ENCODE assay signal across 20 mouse cellular contexts in the genomic region with DNA sequence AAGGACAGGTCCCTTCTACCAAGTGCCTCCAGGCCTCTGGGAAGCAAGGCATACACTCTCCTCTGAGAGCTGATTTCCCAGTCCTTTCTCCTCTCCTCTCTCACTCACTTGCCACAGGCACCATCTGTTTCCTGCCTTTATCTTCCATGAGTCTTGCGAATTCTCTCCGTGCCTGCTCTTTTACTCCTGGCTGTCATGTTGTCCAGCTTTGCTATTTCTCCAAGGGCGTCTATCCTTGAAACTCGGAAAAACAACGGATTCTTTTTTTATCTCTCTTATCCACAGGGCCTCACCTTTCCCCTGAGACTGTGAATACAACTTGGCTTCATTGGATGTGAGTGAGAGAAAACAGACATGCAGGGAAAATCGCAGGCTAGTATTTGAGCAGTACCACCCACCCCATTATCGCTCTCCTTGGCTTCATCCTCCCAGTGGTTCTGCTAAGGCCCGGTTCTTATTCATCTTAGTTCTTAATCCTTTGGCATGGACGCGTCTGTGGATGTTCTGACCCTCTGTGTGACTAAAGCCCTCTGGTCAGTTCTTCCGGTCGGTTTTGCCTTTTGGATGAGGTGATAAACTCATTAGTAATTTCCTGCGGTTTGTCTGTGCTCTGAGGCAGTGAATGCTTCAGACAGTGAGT.
DNase-seq lines count a peak whose midpoint lies in the region; ATAC-seq lines count a peak whose summit lies in the region.
"Had no signal": no experiment of that assay in that cellular context is flagged by ENCODE, and none has a peak within 500 bp of the region (broad histone marks: within the 10 kb centered on the region; RNA-seq: fewer than 3 reads in every experiment).

No protein-coding gene starts in this region.

- peaks cover 17% of the 10 kb centered on the region for H3K4me1 ChIP-seq in heart, embryonic 13.5 days
- no peaks in the 10 kb centered on the region; the same call in 1 of the 2 replicates for H3K4me1 ChIP-seq in liver, embryonic 12.5 days
- H3K4me1 ChIP-seq: embryonic facial prominence, embryonic 15.5 days; forebrain, embryonic 15.5 days; hindbrain, embryonic 12.5 days; neural tube, embryonic 13.5 days had no signal

- peak; percentile 75 for ATAC-seq in heart, embryonic 13.5 days (ENCODE audit: extremely low read depth, insufficient number of reproducible peaks, low FRiP score, low TSS enrichment)
- peak; percentile 32; the same call in 1 of the 2 replicates for ATAC-seq in liver, embryonic 12.5 days
- ATAC-seq: forebrain, embryonic 15.5 days had no signal

- no peak overlapping the region for H3K4me3 ChIP-seq in heart, embryonic 13.5 days
- H3K4me3 ChIP-seq in liver, embryonic 12.5 days, result no peak overlapping the region
- H3K4me3 ChIP-seq: embryonic facial prominence, embryonic 15.5 days; forebrain, embryonic 15.5 days; hindbrain, embryonic 12.5 days; neural tube, embryonic 13.5 days had no signal

- H3K4me2 ChIP-seq in heart, embryonic 13.5 days, result peak overlapping the region; percentile 41
- H3K4me2 ChIP-seq in liver, embryonic 12.5 days, result no peak overlapping the region
- H3K4me2 ChIP-seq: embryonic facial prominence, embryonic 15.5 days; forebrain, embryonic 15.5 days; hindbrain, embryonic 12.5 days; neural tube, embryonic 13.5 days had no signal

- H3K27ac ChIP-seq in heart, embryonic 13.5 days (replicated peaks), result peak overlapping the region; percentile 77
- H3K27ac ChIP-seq in liver, embryonic 12.5 days, result peak overlapping the region; percentile 20; the same call in 1 of the 2 replicates
- H3K27ac ChIP-seq: embryonic facial prominence, embryonic 15.5 days; forebrain, embryonic 15.5 days; hindbrain, embryonic 12.5 days; macrophage; neural tube, embryonic 13.5 days had no signal

- WGBS in heart, embryonic 13.5 days, result 19% methylated on average over 13 of the region's 13 CpGs
- WGBS in liver, embryonic 12.5 days (ENCODE audit: insufficient replicate concordance), result 16% methylated on average over 13 of the region's 13 CpGs

- H3K27me3 ChIP-seq in heart, embryonic 13.5 days (replicated peaks), result no peaks in the 10 kb centered on the region
- H3K27me3 ChIP-seq in liver, embryonic 12.5 days (replicated peaks), result no peaks in the 10 kb centered on the region
- H3K27me3 ChIP-seq: embryonic facial prominence, embryonic 15.5 days; forebrain, embryonic 15.5 days; hindbrain, embryonic 12.5 days; neural tube, embryonic 13.5 days had no signal

- no peaks in the 10 kb centered on the region for H3K9me3 ChIP-seq in heart, embryonic 13.5 days
- H3K9me3 ChIP-seq in liver, embryonic 12.5 days (replicated peaks), result no peaks in the 10 kb centered on the region
- H3K9me3 ChIP-seq: embryonic facial prominence, embryonic 15.5 days; forebrain, embryonic 15.5 days; hindbrain, embryonic 12.5 days; neural tube, embryonic 13.5 days had no signal

- no peak overlapping the region for H3K9ac ChIP-seq in heart, embryonic 13.5 days
- H3K9ac ChIP-seq in liver, embryonic 12.5 days, result no peak overlapping the region
- H3K9ac ChIP-seq: embryonic facial prominence, embryonic 15.5 days; forebrain, embryonic 15.5 days; hindbrain, embryonic 12.5 days; neural tube, embryonic 13.5 days had no signal

- DNase-seq in lung, postnatal 10 days, result peak; percentile 4
- DNase-seq in lung, adult 18-20 months, result no peak
- DNase-seq in heart, adult 11 months, result peak; percentile 94
- no peak for DNase-seq in yolk sac, embryonic 10.5 days (ENCODE audit: low spot score)
- DNase-seq in urinary bladder, postnatal 14 days (ENCODE audit: low spot score), result no peak
- DNase-seq in adrenal gland, adult 18-20 months (ENCODE audit: low spot score in 2 of 2), result no peak
- DNase-seq: adrenal gland, adult 8-10 months; cerebellum, postnatal 25 days; kidney, adult 11 months; kidney, postnatal 25 days; left cerebral cortex, postnatal 4 days; right cerebral cortex, postnatal 4 days; thymus, postnatal 4 days had no signal

- H3K36me3 ChIP-seq in heart, embryonic 13.5 days, result no peaks in the 10 kb centered on the region
- H3K36me3 ChIP-seq in liver, embryonic 12.5 days, result no peaks in the 10 kb centered on the region
- H3K36me3 ChIP-seq: embryonic facial prominence, embryonic 15.5 days; forebrain, embryonic 15.5 days; hindbrain, embryonic 12.5 days; neural tube, embryonic 13.5 days had no signal

Comparison
In these comparisons a context has a peak if more than half of its experiments do, and no peak if none do; other contexts are left out.
1. DNase-seq: peak in lung, postnatal 10 days (single experiment) and heart, adult 11 months (single experiment); none in lung, adult 18-20 months (0 of 2), yolk sac, embryonic 10.5 days (single experiment), urinary bladder, postnatal 14 days (single experiment) and adrenal gland, adult 18-20 months (0 of 2).